Mouse (Mus musculus) erythroblast, embryonic 14.5 days (primary cell): ENCODE results near the gene Extl2.

Experiments used
- GATA1 ChIP-seq: IDR thresholded peaks from 2 replicates; pipeline ENCODE4 v1.6.1; 2012; ENCODE audit warnings: low read length, inconsistent platforms, mixed read lengths
- TAL1 ChIP-seq: IDR thresholded peaks from 3 replicates; pipeline ENCODE4 v1.6.1; 2012; ENCODE audit warnings: low read length, inconsistent platforms, mixed read lengths

GRCm38 (mm10) chr3:116033218-116033870, 26.1 kb downstream of the Extl2 start:
- TF ChIP-seq GATA1 (no peak), TAL1 (no peak)
